Mouse (Mus musculus): ENCODE measurements around the gene Myo9a. TPM values are rescaled to one million over a fixed set of nuclear protein-coding genes. Genes with fewer than 3 reads are reported as not detected.

The Myo9a gene
- polyA plus RNA-seq (2021) = 38.7 TPM

- POLR2A ChIA-PET = interaction anchor here (0.6 to 3.8 kb wide), 3 partner anchors 8 to 27 kb away, joined by 4 to 26 read pairs (median 23); no protein-coding TSS in a partner anchor
- ATAC-seq (peak; percentile 63), DNase-seq (ENCODE audit: low read depth, low spot score) (peak; percentile 92)
- no peak for TF ChIP-seq CTCF (IDR thresholded peaks at IDR 0.05)
- H3K27me3 ChIP-seq = no peaks in the 10 kb centered on the region
- in situ Hi-C loops (cut with MboI; ENCODE audit: low pct_unique_long_range_greater_than_20kb) = no loop called here
- CTCF ChIA-PET = interaction anchor here (1.2 to 1.9 kb wide), 2 partner anchors 26 to 27 kb away, joined by 3 to 4 read pairs; no protein-coding TSS in a partner anchor
These were observed at the start of gene Myo9a, which contains the start of gene Senp8 for GRCm38 (mm10) chr9:59750267-59751065. TSS of gene Myo9a (plus strand) at chr9:59750896. TSS of gene Senp8 (minus strand) at chr9:59750710.

GRCm38 (mm10) chr9:59701094-59701493 lies 49.6 kb upstream of the Myo9a start:
- ATAC-seq (no peak), DNase-seq (ENCODE audit: low read depth, low spot score) (no peak)
- no peak for TF ChIP-seq CTCF (IDR thresholded peaks at IDR 0.05)
- POLR2A ChIA-PET = interaction anchor here (1.3 kb wide), 1 partner anchor 10 kb away, joined by 5 read pairs; no protein-coding TSS in a partner anchor
- CTCF ChIA-PET = interaction anchor here (1.1 to 2.3 kb wide), 4 partner anchors 9 to 16 kb away, joined by 3 to 6 read pairs (median 3); no protein-coding TSS in a partner anchor
- H3K27me3 ChIP-seq = no peaks in the 10 kb centered on the region
- in situ Hi-C loops (cut with MboI; ENCODE audit: low pct_unique_long_range_greater_than_20kb) = loop anchor here (25.0 kb wide), 1 partner anchor 461 kb away; no protein-coding TSS in a partner anchor

GRCm38 (mm10) chr9:59703099-59703498 lies 47.6 kb upstream of the Myo9a start:
- DNase-seq (ENCODE audit: low read depth, low spot score) (no peak), ATAC-seq (no peak)
- TF ChIP-seq CTCF (IDR thresholded peaks at IDR 0.05) = no peak
- POLR2A ChIA-PET = no interaction called here
- CTCF ChIA-PET = no interaction called here
- in situ Hi-C loops (cut with MboI; ENCODE audit: low pct_unique_long_range_greater_than_20kb) = loop anchor here (25.0 kb wide), 1 partner anchor 459 kb away; no protein-coding TSS in a partner anchor
- H3K27me3 ChIP-seq = no peaks in the 10 kb centered on the region

GRCm38 (mm10) chr9:59706850-59707825 lies 43.6 kb upstream of the Myo9a start:
- in situ Hi-C loops (cut with MboI; ENCODE audit: low pct_unique_long_range_greater_than_20kb) = loop anchor here (25.0 kb wide), 1 partner anchor 455 kb away; no protein-coding TSS in a partner anchor
- no peak for DNase-seq (ENCODE audit: low read depth, low spot score)
- TF ChIP-seq CTCF (IDR thresholded peaks at IDR 0.05) = no peak
- POLR2A ChIA-PET = no interaction called here
- CTCF ChIA-PET = interaction anchor here (0.9 to 1.4 kb wide), 2 partner anchors 11 to 17 kb away, joined by 3 read pairs; no protein-coding TSS in a partner anchor
- H3K27me3 ChIP-seq = no peaks in the 10 kb centered on the region
- no peak for ATAC-seq

- in situ Hi-C loops (cut with MboI; ENCODE audit: low pct_unique_long_range_greater_than_20kb) = loop anchor here (25.0 kb wide), 1 partner anchor 453 kb away; no protein-coding TSS in a partner anchor
- ChIA-PET CTCF (interaction anchor here (0.9 kb wide), 1 partner anchor 9 kb away, joined by 3 read pairs; no protein-coding TSS in a partner anchor), POLR2A (no interaction called here)
- ATAC-seq = no peak
- H3K27me3 ChIP-seq = no peaks in the 10 kb centered on the region
- TF ChIP-seq CTCF (IDR thresholded peaks at IDR 0.05) = no peak
- no peak for DNase-seq (ENCODE audit: low read depth, low spot score)
These were observed 41.5 kb upstream of the Myo9a start for GRCm38 (mm10) chr9:59709225-59709624.

GRCm38 (mm10) chr9:59716275-59716898 lies 34.3 kb upstream of the Myo9a start:
- no peaks in the 10 kb centered on the region for H3K27me3 ChIP-seq
- CTCF ChIA-PET = interaction anchor here (0.9 to 1.6 kb wide), 4 partner anchors 16 to 43 kb away, joined by 3 to 6 read pairs (median 4); no protein-coding TSS in a partner anchor
- in situ Hi-C loops (cut with MboI; ENCODE audit: low pct_unique_long_range_greater_than_20kb) = loop anchor here (25.0 kb wide), 1 partner anchor 446 kb away; no protein-coding TSS in a partner anchor
- TF ChIP-seq CTCF (IDR thresholded peaks at IDR 0.05) = no peak
- ATAC-seq = no peak
- POLR2A ChIA-PET = no interaction called here
- no peak for DNase-seq (ENCODE audit: low read depth, low spot score)

- no peak for ATAC-seq
- DNase-seq (ENCODE audit: low read depth, low spot score) = no peak
- POLR2A ChIA-PET = interaction anchor here (0.8 kb wide), 1 partner anchor 1572 kb away, joined by 3 read pairs; no protein-coding TSS in a partner anchor
- TF ChIP-seq CTCF (IDR thresholded peaks at IDR 0.05) = no peak
- CTCF ChIA-PET = no interaction called here
- in situ Hi-C loops (cut with MboI; ENCODE audit: low pct_unique_long_range_greater_than_20kb) = loop anchor here (25.0 kb wide), 1 partner anchor 444 kb away; no protein-coding TSS in a partner anchor
- H3K27me3 ChIP-seq = no peaks in the 10 kb centered on the region
These were observed 32.5 kb upstream of the Myo9a start for GRCm38 (mm10) chr9:59718237-59718636.

- CTCF ChIA-PET = no interaction called here
These were observed 29.6 kb upstream of the Myo9a start for GRCm38 (mm10) chr9:59721144-59721543.

GRCm38 (mm10) chr9:59723096-59723657 lies 27.5 kb upstream of the Myo9a start:
- ChIA-PET POLR2A (interaction anchor here (1.1 to 2.1 kb wide), 3 partner anchors 27 to 71 kb away, joined by 3 to 23 read pairs (median 3); partner anchors contain the start of genes Myo9a and Senp8), CTCF (interaction anchor here (0.6 to 3.3 kb wide), 14 partner anchors 15 to 267 kb away, joined by 3 to 14 read pairs (median 3); partner anchors contain the start of genes Myo9a and Senp8)
- peak; percentile 89 for TF ChIP-seq CTCF (IDR thresholded peaks at IDR 0.05)
- ATAC-seq = peak; percentile 12
- in situ Hi-C loops (cut with MboI; ENCODE audit: low pct_unique_long_range_greater_than_20kb) = loop anchor here (5.0 to 25.0 kb wide), 3 partner anchors 39 to 439 kb away; no protein-coding TSS in a partner anchor
- peak; percentile 76 for DNase-seq (ENCODE audit: low read depth, low spot score)
- no peaks in the 10 kb centered on the region for H3K27me3 ChIP-seq

More at GRCm38 (mm10) chr9:59721144-59721543, 29.6 kb upstream of the Myo9a start:
- H3K27me3 ChIP-seq = no peaks in the 10 kb centered on the region
- ATAC-seq (no peak), DNase-seq (ENCODE audit: low read depth, low spot score) (no peak)
- POLR2A ChIA-PET = interaction anchor here (0.6 kb wide), 1 partner anchor 98 kb away, joined by 3 read pairs; no protein-coding TSS in a partner anchor
- in situ Hi-C loops (cut with MboI; ENCODE audit: low pct_unique_long_range_greater_than_20kb) = loop anchor here (5.0 to 25.0 kb wide), 3 partner anchors 41 to 441 kb away; no protein-coding TSS in a partner anchor
- no peak for TF ChIP-seq CTCF (IDR thresholded peaks at IDR 0.05)

Data from Patski (cell line).